Mouse (Mus musculus) embryonic facial prominence, embryonic 12.5 days (tissue): Measurements from ENCODE around the gene Cd80. TPM values are rescaled to one million over a fixed set of nuclear protein-coding genes. Genes with fewer than 3 reads are reported as not detected.

Experiments used
- ATAC-seq: fragments of 200-750 bp; cut with Nextera tagmentation; 2 replicates; pipeline ENCODE4 v1.8.0; 2017; ENCODE audit not compliant: insufficient number of reproducible peaks, insufficient read depth, low FRiP score, low TSS enrichment
- H3K27ac ChIP-seq: fragments of 300-500 bp; sonication (generic); 2 replicates; pipeline ENCODE4 v1.5.1; 2016; ENCODE audit warnings: mild to moderate bottlenecking
- H3K27me3 ChIP-seq: fragments of 300-500 bp; sonication (generic); 2 replicates; pipeline ENCODE4 v1.6.1; 2016; ENCODE audit warnings: mild to moderate bottlenecking, moderate library complexity
- H3K36me3 ChIP-seq: fragments of 300-500 bp; sonication (generic); 2 replicates; pipeline ENCODE4 v1.6.1; 2016; ENCODE audit warnings: mild to moderate bottlenecking
- H3K4me1 ChIP-seq: fragments of 300-500 bp; sonication (generic); 2 replicates; pipeline ENCODE4 v1.6.1; 2016
- H3K4me2 ChIP-seq: fragments of 300-500 bp; sonication (generic); replicated peaks from 2 replicates; pipeline ENCODE4 v1.6.1; 2016; ENCODE audit warnings: mild to moderate bottlenecking, moderate library complexity
- H3K4me3 ChIP-seq: fragments of 300-500 bp; sonication (generic); 2 replicates; pipeline ENCODE4 v1.5.1; 2016; ENCODE audit warnings: mild to moderate bottlenecking
- H3K9ac ChIP-seq: fragments of 300-500 bp; sonication (generic); 2 replicates; pipeline ENCODE4 v1.6.1; 2016; ENCODE audit warnings: mild to moderate bottlenecking, moderate library complexity
- H3K9me3 ChIP-seq: fragments of 300-500 bp; sonication (generic); 2 replicates; pipeline ENCODE4 v1.6.1; 2016; ENCODE audit warnings: mild to moderate bottlenecking, moderate library complexity
- WGBS: fragments of 180-500 bp; shearing (Covaris S2); methylation state at CpG from one replicate; pipeline ENCODE4 v1.1.7; 2016; 5-methylcytosine and 5-hydroxymethylcytosine counted together
- polyA plus RNA-seq: library from polyadenylated mRNA; unstranded; fragments of >200 nt; fragmentation: Nextera tagmentation; extraction: Ambion mirVana; gene quantifications from 2 replicates; pipeline ENCODE4 v1.2.1, GENCODE M21; 2016

Gene Cd80
- polyA plus RNA-seq: 0.51 and 0.53 TPM in 2 replicates

GRCm38 (mm10) chr16:38455511-38456418 lies at the start of gene Cd80:
Gene Cd80, plus strand, starts transcription at chr16:38455561.
- 76% methylated on average over 13 of the region's 17 CpGs for WGBS
- no peaks in the 10 kb centered on the region for H3K27me3 ChIP-seq
- no peak within 1 kb of the TSS for H3K27ac ChIP-seq
- H3K4me1 ChIP-seq: peaks cover 8% of the 10 kb centered on the region
- H3K4me3 ChIP-seq: no peak within 1 kb of the TSS
- H3K9me3 ChIP-seq: no peaks in the 10 kb centered on the region
- H3K4me2 ChIP-seq: no peak within 1 kb of the TSS
- H3K9ac ChIP-seq: no peak within 1 kb of the TSS
- H3K36me3 ChIP-seq: no peaks in the 10 kb centered on the region
- ATAC-seq: no peak

GRCm38 (mm10) chr16:38406293-38406692 lies 49.1 kb upstream of the Cd80 start:
- Histone ChIP-seq H3K4me2 (no peak overlapping the region), H3K27ac (no peak overlapping the region), H3K4me1 (no peaks in the 10 kb centered on the region), H3K36me3 (no peaks in the 10 kb centered on the region), H3K4me3 (no peak overlapping the region), H3K9ac (no peak overlapping the region), H3K9me3 (no peaks in the 10 kb centered on the region), H3K27me3 (no peaks in the 10 kb centered on the region)
- 80% methylated on average over 5 of the region's 5 CpGs for WGBS
- ATAC-seq: no peak

- no peaks in the 10 kb centered on the region for H3K4me1 ChIP-seq
- H3K27ac ChIP-seq: no peak overlapping the region
- no peaks in the 10 kb centered on the region for H3K9me3 ChIP-seq
- no peak overlapping the region for H3K4me3 ChIP-seq
- no peak for ATAC-seq
- no peaks in the 10 kb centered on the region for H3K36me3 ChIP-seq
- no peaks in the 10 kb centered on the region for H3K27me3 ChIP-seq
- no peak overlapping the region for H3K4me2 ChIP-seq
- 83% methylated on average over 6 of the region's 6 CpGs for WGBS
- no peak overlapping the region for H3K9ac ChIP-seq
These were observed 48.7 kb upstream of the Cd80 start for GRCm38 (mm10) chr16:38406708-38407107.

- Histone ChIP-seq H3K27me3 (no peaks in the 10 kb centered on the region), H3K4me1 (no peaks in the 10 kb centered on the region), H3K36me3 (no peaks in the 10 kb centered on the region), H3K9ac (no peak overlapping the region), H3K4me2 (no peak overlapping the region), H3K27ac (no peak overlapping the region), H3K9me3 (no peaks in the 10 kb centered on the region), H3K4me3 (no peak overlapping the region)
- 35% methylated on average over 5 of the region's 5 CpGs for WGBS
- no peak for ATAC-seq
These were observed 47.8 kb upstream of the Cd80 start for GRCm38 (mm10) chr16:38407584-38407983.

GRCm38 (mm10) chr16:38408416-38408815 lies 46.9 kb upstream of the Cd80 start:
- Histone ChIP-seq H3K4me1 (no peaks in the 10 kb centered on the region), H3K27me3 (no peaks in the 10 kb centered on the region), H3K9me3 (no peaks in the 10 kb centered on the region), H3K9ac (no peak overlapping the region), H3K4me3 (no peak overlapping the region), H3K27ac (no peak overlapping the region), H3K4me2 (no peak overlapping the region), H3K36me3 (no peaks in the 10 kb centered on the region)
- WGBS: 98% methylated on average over 6 of the region's 8 CpGs
- ATAC-seq: no peak

GRCm38 (mm10) chr16:38414953-38415352 lies 40.4 kb upstream of the Cd80 start:
- ATAC-seq: no peak

GRCm38 (mm10) chr16:38425374-38425773 lies 30.0 kb upstream of the Cd80 start:
- Histone ChIP-seq H3K9me3 (no peaks in the 10 kb centered on the region), H3K4me1 (no peaks in the 10 kb centered on the region), H3K36me3 (no peaks in the 10 kb centered on the region), H3K4me3 (no peak overlapping the region), H3K27ac (no peak overlapping the region), H3K27me3 (no peaks in the 10 kb centered on the region), H3K4me2 (no peak overlapping the region), H3K9ac (no peak overlapping the region)
- ATAC-seq: no peak
- 82% methylated on average over 2 of the region's 2 CpGs for WGBS

More at GRCm38 (mm10) chr16:38414953-38415352, 40.4 kb upstream of the Cd80 start:
- no peak overlapping the region for H3K4me2 ChIP-seq
- H3K27ac ChIP-seq: no peak overlapping the region
- H3K4me1 ChIP-seq: no peaks in the 10 kb centered on the region
- WGBS: 76% methylated on average over 7 of the region's 7 CpGs
- H3K9me3 ChIP-seq: no peaks in the 10 kb centered on the region
- H3K9ac ChIP-seq: no peak overlapping the region
- no peaks in the 10 kb centered on the region for H3K27me3 ChIP-seq
- no peak overlapping the region for H3K4me3 ChIP-seq
- H3K36me3 ChIP-seq: no peaks in the 10 kb centered on the region

GRCm38 (mm10) chr16:38425799-38426198 lies 29.6 kb upstream of the Cd80 start:
- ATAC-seq: no peak
- no peaks in the 10 kb centered on the region for H3K9me3 ChIP-seq
- H3K9ac ChIP-seq: no peak overlapping the region
- no peak overlapping the region for H3K4me2 ChIP-seq
- no peaks in the 10 kb centered on the region for H3K4me1 ChIP-seq
- H3K36me3 ChIP-seq: no peaks in the 10 kb centered on the region
- no peak overlapping the region for H3K27ac ChIP-seq
- no peaks in the 10 kb centered on the region for H3K27me3 ChIP-seq
- H3K4me3 ChIP-seq: no peak overlapping the region
- WGBS: 86% methylated on average over 1 of the region's 1 CpGs

- 61% methylated on average over 13 of the region's 13 CpGs for WGBS
- ATAC-seq: no peak
These were observed 23.7 kb upstream of the Cd80 start for GRCm38 (mm10) chr16:38431446-38432185.

GRCm38 (mm10) chr16:38432498-38433425 lies 22.6 kb upstream of the Cd80 start, which contains the start of gene Pla1a:
Gene Pla1a, minus strand, starts transcription at chr16:38433145.
- H3K4me3 ChIP-seq: no peak within 1 kb of the TSS
- H3K4me1 ChIP-seq: no peaks in the 10 kb centered on the region; the same call in 1 of the 2 replicates
- H3K27me3 ChIP-seq: no peaks in the 10 kb centered on the region
- 77% methylated on average over 11 of the region's 11 CpGs for WGBS
- H3K27ac ChIP-seq: no peak within 1 kb of the TSS
- no peak for ATAC-seq
- no peak within 1 kb of the TSS for H3K4me2 ChIP-seq
- H3K9me3 ChIP-seq: no peaks in the 10 kb centered on the region
- no peak within 1 kb of the TSS for H3K9ac ChIP-seq
- no peaks in the 10 kb centered on the region for H3K36me3 ChIP-seq

More at GRCm38 (mm10) chr16:38431446-38432185, 23.7 kb upstream of the Cd80 start:
- no peaks in the 10 kb centered on the region for H3K36me3 ChIP-seq
- H3K4me3 ChIP-seq: no peak overlapping the region
- no peaks in the 10 kb centered on the region for H3K9me3 ChIP-seq
- H3K27ac ChIP-seq: no peak overlapping the region
- no peaks in the 10 kb centered on the region for H3K27me3 ChIP-seq
- H3K9ac ChIP-seq: no peak overlapping the region
- H3K4me2 ChIP-seq: no peak overlapping the region
- H3K4me1 ChIP-seq: no peaks in the 10 kb centered on the region; the same call in 1 of the 2 replicates

GRCm38 (mm10) chr16:38433514-38433913 lies 21.8 kb upstream of the Cd80 start:
- no peaks in the 10 kb centered on the region for H3K9me3 ChIP-seq
- 84% methylated on average over 8 of the region's 8 CpGs for WGBS
- no peak overlapping the region for H3K4me2 ChIP-seq
- H3K27me3 ChIP-seq: no peaks in the 10 kb centered on the region
- ATAC-seq: no peak
- H3K36me3 ChIP-seq: no peaks in the 10 kb centered on the region
- no peak overlapping the region for H3K4me3 ChIP-seq
- no peak overlapping the region for H3K27ac ChIP-seq
- H3K4me1 ChIP-seq: no peaks in the 10 kb centered on the region; the same call in 1 of the 2 replicates
- H3K9ac ChIP-seq: no peak overlapping the region
